Mouse (Mus musculus) heart, adult 2 months (tissue): ENCODE data around the gene Mdh1. TPM values are rescaled to one million over a fixed set of nuclear protein-coding genes. Genes with fewer than 3 reads are reported as not detected.

Source experiments
- DNase-seq, 2 experiments: peaks; one replicate each; pipeline ENCODE4 v3.0.0; 2021
- H3K27ac ChIP-seq: fragments of 200-600 bp; 2 replicates; pipeline ENCODE4 v1.8.1; 2022
- H3K27me3 ChIP-seq: fragments of 200-500 bp; 2 replicates; pipeline ENCODE4 v1.6.1; 2012; ENCODE audit warnings: mild to moderate bottlenecking, low read length, inconsistent platforms, mixed read lengths; ENCODE audit not compliant: control insufficient read depth, insufficient read depth
- H3K36me3 ChIP-seq: fragments of 200-500 bp; 2 replicates; pipeline ENCODE4 v1.6.1; 2012; ENCODE audit warnings: low read length, inconsistent platforms; ENCODE audit not compliant: control insufficient read depth, insufficient read depth
- H3K4me1 ChIP-seq: fragments of 200-500 bp; 2 replicates; pipeline ENCODE4 v1.6.1; 2011; ENCODE audit warnings: low read length; ENCODE audit not compliant: control insufficient read depth, insufficient read depth
- H3K4me3 ChIP-seq: fragments of 200-600 bp; 2 replicates; pipeline ENCODE4 v1.8.1; 2022
- H3K79me2 ChIP-seq: fragments of 200-500 bp; replicated peaks from 2 replicates; pipeline ENCODE4 v1.6.1; 2012; ENCODE audit warnings: mild to moderate bottlenecking, inconsistent platforms, low read length, moderate library complexity, mixed read lengths; ENCODE audit not compliant: control insufficient read depth, insufficient read depth
- H3K9ac ChIP-seq: fragments of 200-500 bp; 2 replicates; pipeline ENCODE4 v1.6.1; 2012; ENCODE audit warnings: low read depth, mild to moderate bottlenecking, control low read depth, inconsistent platforms, low read length, mixed read lengths
- CTCF ChIP-seq: fragments of 200-600 bp; IDR thresholded peaks from 2 replicates; pipeline ENCODE4 v1.8.1; 2022; ENCODE audit warnings: antibody characterized with exemption, mild to moderate bottlenecking, moderate library complexity
- EP300 ChIP-seq: fragments of 200-500 bp; IDR thresholded peaks from 2 replicates; pipeline ENCODE4 v1.6.1; 2011; ENCODE audit warnings: low read depth, low read length, control low read depth; ENCODE audit not compliant: insufficient read depth
- POLR2A ChIP-seq: fragments of 200-500 bp; IDR thresholded peaks from 2 replicates; pipeline ENCODE4 v1.6.1; 2011; ENCODE audit warnings: mild to moderate bottlenecking, low read depth, low read length, control low read depth; ENCODE audit not compliant: insufficient read depth
- WGBS: fragments of 180-500 bp; shearing (Covaris S2); methylation state at CpG from one replicate; pipeline ENCODE4 v1.1.7; 2018; 5-methylcytosine and 5-hydroxymethylcytosine counted together
- intact Hi-C: fragments of 180-260 bp; cut with DNase I; formaldehyde crosslinking; loops from one replicate; pipeline ENCODE4 v1.15.1; 2025
- polyA plus RNA-seq: library from polyadenylated mRNA; depleted of rRNA; stranded (reverse); fragments of >200 nt; gene quantifications from 2 replicates; pipeline ENCODE4 v1.2.3, GENCODE M21; 2012
- total RNA-seq, 2 experiments: library from RNA; stranded (reverse); gene quantifications; 2 replicates each; pipeline ENCODE4 v1.2.3; 2021

Mdh1 gene
- total and polyA plus RNA-seq, 3 experiments = 1,485 to 2,577 (median 2,315) TPM

DNA sequence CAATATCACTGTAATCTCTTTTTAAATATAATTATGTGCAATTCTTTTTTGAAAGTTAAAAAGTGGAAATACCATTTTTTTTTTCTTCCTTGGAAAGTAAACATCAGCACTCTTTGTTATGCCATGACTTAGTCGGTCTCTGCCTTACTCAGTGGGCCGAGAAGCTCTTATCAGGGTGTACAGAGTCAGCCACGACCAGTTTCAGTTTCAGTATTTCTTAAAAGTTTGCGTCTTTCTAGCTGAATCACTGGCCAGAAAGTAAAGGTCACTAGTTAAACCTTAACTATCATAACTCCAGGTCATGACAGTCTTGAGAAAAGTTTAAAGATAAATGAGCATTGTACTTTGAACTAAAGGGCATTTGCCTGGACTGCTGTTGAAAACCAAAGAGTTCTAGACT lies 22.4 kb downstream of the Mdh1 start:
- WGBS = 40% methylated on average over 4 of the region's 4 CpGs
- H3K79me2 ChIP-seq = no peaks in the 10 kb centered on the region
- TF ChIP-seq POLR2A (no peak), CTCF (no peak), EP300 (no peak)

DNA sequence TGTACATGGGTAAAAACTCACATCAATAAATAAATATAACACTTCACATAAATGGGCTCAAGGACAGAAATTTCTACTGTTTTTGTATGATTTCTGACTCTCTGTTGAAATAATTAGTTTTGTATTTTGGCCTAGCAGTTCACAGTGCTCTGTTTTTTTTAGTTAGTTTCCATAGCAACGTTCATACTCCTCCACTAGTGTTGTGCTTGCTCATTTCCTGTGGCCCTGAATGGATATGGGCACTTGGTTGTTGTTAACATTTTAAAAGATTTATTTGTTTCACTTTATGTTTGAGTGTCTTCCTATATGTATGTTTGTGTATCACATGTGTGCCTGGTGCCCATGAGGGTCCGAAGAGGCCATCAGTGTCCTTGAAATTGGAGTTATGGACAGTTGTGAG lies 23.1 kb downstream of the Mdh1 start:
- TF ChIP-seq EP300 = no peak
- no peak for TF ChIP-seq CTCF
- H3K4me1 ChIP-seq = no peaks in the 10 kb centered on the region; the same call in 1 of the 2 replicates
- DNase-seq = no peak
- no peaks in the 10 kb centered on the region for H3K36me3 ChIP-seq
- no peak overlapping the region for H3K9ac ChIP-seq
- intact Hi-C loops = no loop called here
- WGBS = 76% methylated on average over 2 of the region's 2 CpGs
- no peaks in the 10 kb centered on the region for H3K27me3 ChIP-seq
- H3K4me3 ChIP-seq = no peak overlapping the region
- H3K27ac ChIP-seq = no peak overlapping the region
- no peaks in the 10 kb centered on the region for H3K79me2 ChIP-seq

More for the DNA sequence above, 22.4 kb downstream of the Mdh1 start:
- Histone ChIP-seq H3K27ac (no peak overlapping the region), H3K36me3 (no peaks in the 10 kb centered on the region), H3K9ac (no peak overlapping the region), H3K4me1 (no peaks in the 10 kb centered on the region; the same call in 1 of the 2 replicates), H3K4me3 (no peak overlapping the region), H3K27me3 (no peaks in the 10 kb centered on the region)
- intact Hi-C loops = no loop called here
- DNase-seq = no peak

DNA sequence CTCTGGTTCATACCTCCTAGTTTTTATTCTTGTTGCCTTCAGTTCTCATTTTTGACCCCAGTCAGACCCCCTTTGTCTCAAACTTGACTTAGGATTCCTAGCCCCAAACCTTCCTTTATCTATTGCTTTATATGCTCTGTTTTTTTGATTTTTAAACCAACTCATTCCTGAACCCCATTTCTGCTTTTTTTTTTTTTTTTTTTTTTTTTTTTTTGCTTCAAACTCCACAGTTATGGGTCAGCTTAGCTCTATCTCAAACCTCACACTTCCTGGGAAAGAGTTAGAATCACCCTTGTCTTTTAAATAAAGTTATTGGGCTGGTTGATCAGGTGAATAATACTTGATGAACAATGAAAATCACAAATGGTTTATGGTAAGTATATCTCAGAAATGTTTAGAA lies 24.6 kb downstream of the Mdh1 start:
- TF ChIP-seq EP300 = no peak
- intact Hi-C loops = no loop called here
- H3K4me3 ChIP-seq = no peak overlapping the region

DNA sequence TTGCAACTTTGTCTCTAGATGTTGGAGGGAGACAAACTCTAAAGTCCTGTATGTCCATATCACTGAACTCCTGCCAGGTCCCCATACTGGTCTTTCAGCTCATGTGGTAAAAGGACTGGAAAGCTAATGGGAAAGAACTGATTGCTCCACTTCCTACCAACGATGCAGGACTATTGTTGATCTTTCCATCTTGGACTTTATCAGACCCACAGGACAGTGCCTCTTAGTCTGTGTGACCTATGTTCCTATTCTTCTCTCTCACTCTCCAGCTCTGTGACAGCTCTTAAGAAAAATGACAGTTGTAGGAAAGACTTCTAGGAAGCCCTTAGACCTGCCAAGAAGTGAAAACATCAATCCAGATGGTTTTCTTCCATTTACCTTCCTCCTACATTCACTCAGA lies 25.5 kb downstream of the Mdh1 start:
- Histone ChIP-seq H3K79me2 (no peaks in the 10 kb centered on the region), H3K27me3 (no peaks in the 10 kb centered on the region), H3K4me3 (no peak overlapping the region), H3K36me3 (no peaks in the 10 kb centered on the region), H3K4me1 (no peaks in the 10 kb centered on the region; the same call in 1 of the 2 replicates), H3K9ac (no peak overlapping the region), H3K27ac (no peak overlapping the region)
- TF ChIP-seq CTCF (no peak), EP300 (no peak), POLR2A (no peak)
- intact Hi-C loops = no loop called here
- 24% methylated on average over 1 of the region's 1 CpGs for WGBS
- DNase-seq = no peak

More for the DNA sequence above, 24.6 kb downstream of the Mdh1 start:
- Histone ChIP-seq H3K36me3 (no peaks in the 10 kb centered on the region), H3K79me2 (no peaks in the 10 kb centered on the region), H3K4me1 (no peaks in the 10 kb centered on the region; the same call in 1 of the 2 replicates), H3K27me3 (no peaks in the 10 kb centered on the region), H3K27ac (no peak overlapping the region), H3K9ac (no peak overlapping the region)
- DNase-seq = no peak

DNA sequence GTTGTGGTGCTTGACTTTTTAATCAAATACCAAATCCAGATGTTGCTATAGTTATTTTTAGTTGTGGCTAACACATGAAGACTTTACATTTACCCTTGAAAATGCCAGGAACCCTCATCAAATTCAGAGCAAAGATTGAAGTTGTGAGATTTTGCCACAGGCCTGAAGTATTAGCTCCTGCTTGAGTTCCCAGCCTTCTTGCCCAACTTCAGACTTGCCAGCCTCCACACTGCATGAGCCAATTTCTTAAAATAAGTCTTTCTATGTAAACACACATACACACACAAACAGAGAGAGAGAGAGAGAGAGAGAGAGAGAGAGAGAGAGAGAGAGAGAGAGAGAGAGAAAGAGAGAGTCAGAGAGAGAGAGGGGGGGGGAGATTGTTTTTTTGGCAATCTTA lies 26.2 kb downstream of the Mdh1 start:
- intact Hi-C loops = no loop called here
- H3K27ac ChIP-seq = no peak overlapping the region
- no peaks in the 10 kb centered on the region for H3K79me2 ChIP-seq
- no peaks in the 10 kb centered on the region for H3K36me3 ChIP-seq
- H3K27me3 ChIP-seq = no peaks in the 10 kb centered on the region
- TF ChIP-seq CTCF (no peak), POLR2A (no peak)
- no peaks in the 10 kb centered on the region; the same call in 1 of the 2 replicates for H3K4me1 ChIP-seq
- no peak for DNase-seq
- H3K9ac ChIP-seq = no peak overlapping the region
- H3K4me3 ChIP-seq = no peak overlapping the region

DNA sequence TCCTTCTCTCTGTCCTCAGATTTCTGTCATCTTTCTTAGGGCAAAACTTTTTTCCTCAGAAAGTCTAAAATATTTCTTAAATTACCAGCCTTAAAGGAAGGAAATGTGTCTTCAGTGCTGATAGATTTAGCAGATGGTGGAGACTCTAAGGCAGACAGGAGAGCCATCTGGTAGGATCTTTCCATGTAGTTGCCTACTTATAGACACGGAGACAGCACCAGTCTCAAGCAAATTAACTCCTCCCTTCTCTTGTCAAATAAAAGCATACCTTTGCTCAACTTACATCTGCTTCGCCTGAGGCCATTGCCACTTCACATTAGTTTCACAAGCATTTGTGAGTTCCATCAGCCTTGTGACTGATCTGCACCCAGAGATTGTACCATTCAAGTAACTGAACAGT lies 27.1 kb downstream of the Mdh1 start:
- WGBS = 58% methylated on average over 2 of the region's 2 CpGs
- Histone ChIP-seq H3K79me2 (no peaks in the 10 kb centered on the region), H3K27me3 (no peaks in the 10 kb centered on the region), H3K9ac (no peak overlapping the region), H3K4me3 (no peak overlapping the region), H3K27ac (no peak overlapping the region), H3K36me3 (no peaks in the 10 kb centered on the region), H3K4me1 (no peaks in the 10 kb centered on the region; the same call in 1 of the 2 replicates)
- intact Hi-C loops = no loop called here
- TF ChIP-seq POLR2A (no peak), CTCF (no peak), EP300 (no peak)
- no peak for DNase-seq
